Mouse (Mus musculus) urinary bladder, adult 2 months (tissue): Measurements from ENCODE around the gene 9930022D16Rik. TPM values are rescaled to one million over a fixed set of nuclear protein-coding genes. Genes with fewer than 3 reads are reported as not detected.

Experiments used
- DNase-seq: peaks from one replicate; pipeline ENCODE4 v3.0.0; 2022; ENCODE audit warnings: low spot score
- polyA plus RNA-seq: library from polyadenylated mRNA; depleted of rRNA; stranded (reverse); fragments of >200 nt; gene quantifications from 2 replicates; pipeline ENCODE4 v1.2.3, GENCODE M21; 2012; rRNA removed

The 9930022D16Rik gene
- polyA plus RNA-seq, 1 experiment: not detected

- no peak for DNase-seq
Observed at GRCm38 (mm10) chr11:109451169-109451568, 37.5 kb downstream of the 9930022D16Rik start.

DNA sequence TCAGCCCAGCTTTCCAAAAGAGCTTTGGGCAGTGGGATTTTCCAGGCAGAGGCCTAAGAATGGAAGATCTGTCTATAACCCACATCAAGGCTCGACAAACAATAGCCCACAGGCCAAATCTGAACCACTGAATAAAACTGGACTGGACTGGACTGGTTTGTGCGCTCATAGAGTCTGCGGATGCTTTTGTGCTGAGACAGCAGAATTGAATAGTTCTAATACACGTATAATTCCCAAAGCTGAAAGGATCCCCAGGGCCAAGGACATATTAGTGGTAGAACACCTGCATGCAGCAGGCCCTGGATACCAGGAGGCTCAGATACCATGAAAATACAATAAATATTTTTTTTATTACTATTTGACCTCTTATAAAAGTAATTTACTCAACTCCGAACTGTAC, 42.5 kb downstream of the 9930022D16Rik start:
- no peak for DNase-seq

DNA sequence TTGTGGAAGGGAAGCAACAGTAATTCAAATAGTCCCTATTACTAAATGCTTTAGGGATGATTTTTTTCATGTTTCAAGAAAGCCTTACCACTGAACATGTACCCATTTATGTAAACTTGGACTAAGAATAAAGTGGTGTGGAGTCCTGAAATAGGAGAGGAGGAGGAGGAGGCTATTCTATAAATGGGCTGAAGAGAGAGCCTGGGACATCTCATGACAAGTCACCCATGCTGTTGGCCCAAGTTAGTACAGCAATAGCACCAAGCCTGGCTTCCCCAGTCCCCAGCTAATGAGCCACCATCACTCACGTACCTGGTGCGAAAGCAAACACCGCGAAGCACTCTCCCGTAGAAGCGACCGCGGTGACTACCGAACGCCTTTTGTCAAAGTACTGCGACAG, 44.4 kb downstream of the 9930022D16Rik start:
- no peak for DNase-seq

DNA sequence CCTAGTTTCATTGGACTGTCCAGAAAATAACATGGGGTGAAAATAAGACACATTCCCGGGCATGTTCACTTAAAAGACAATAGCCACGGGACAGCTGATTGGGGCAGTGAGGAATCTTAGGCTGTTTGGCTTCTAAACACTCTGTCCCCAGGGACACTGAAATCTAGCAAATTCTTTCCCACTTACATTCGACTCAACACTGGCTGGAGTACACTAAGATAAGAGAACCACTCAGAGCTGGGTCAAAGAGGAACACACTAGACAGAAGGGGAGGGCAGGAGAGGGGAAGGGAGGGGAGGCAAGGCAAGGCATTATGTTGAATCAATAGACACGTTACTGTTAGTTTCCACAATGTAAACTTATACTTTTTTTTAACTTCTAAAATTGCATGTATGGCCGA, 46.9 kb downstream of the 9930022D16Rik start:
- DNase-seq: no peak

DNA sequence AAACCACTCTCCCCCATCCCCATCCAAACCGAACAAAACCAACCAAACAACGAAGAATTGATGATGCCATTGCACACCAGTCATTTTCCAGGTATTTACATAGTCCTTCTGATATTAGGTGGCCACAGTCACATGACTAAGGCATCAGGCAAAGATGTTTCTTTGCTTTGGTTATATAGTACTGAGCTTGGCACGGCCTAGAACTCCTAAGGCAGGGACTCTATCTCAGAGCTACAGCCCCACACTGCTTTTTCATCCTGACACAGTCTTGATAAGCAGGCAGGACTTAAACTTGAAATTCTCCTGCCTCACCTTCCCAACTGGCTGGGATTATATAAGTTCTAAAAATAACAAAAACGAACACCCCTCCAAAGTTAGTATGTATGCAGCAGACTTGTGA, 51.4 kb downstream of the 9930022D16Rik start:
- no peak for DNase-seq

- DNase-seq: no peak
Observed at GRCm38 (mm10) chr11:109466987-109467386, 53.3 kb downstream of the 9930022D16Rik start.

- no peak for DNase-seq
Observed at GRCm38 (mm10) chr11:109468133-109468532, 54.4 kb downstream of the 9930022D16Rik start.

Other genes with a start within 250 kb of the 9930022D16Rik start
- 1.8 and 1.9 TPM in 2 replicates for gene Rgs9, start 115.8 kb upstream of the 9930022D16Rik start, polyA plus RNA-seq
- gene Gna13, start 51.1 kb upstream of the 9930022D16Rik start, polyA plus RNA-seq: 26.0 and 28.9 TPM in 2 replicates
- gene Amz2, start 12.0 kb downstream of the 9930022D16Rik start, polyA plus RNA-seq: 46.3 and 47.4 TPM in 2 replicates
- 6.7 and 7.0 TPM in 2 replicates for gene Arsg, start 59.5 kb downstream of the 9930022D16Rik start, polyA plus RNA-seq
- 1.2 and 2.4 TPM in 2 replicates for gene Slc16a6, start 59.7 kb downstream of the 9930022D16Rik start, polyA plus RNA-seq
- gene Wipi1, start 198.1 kb downstream of the 9930022D16Rik start, polyA plus RNA-seq: 44.9 and 49.1 TPM in 2 replicates
- gene Prkar1a, start 235.5 kb downstream of the 9930022D16Rik start, polyA plus RNA-seq: 176 and 189 TPM in 2 replicates